Comparison of ENCODE assay signal across 15 mouse cellular contexts in genomic region chr1:40805891-40806290, GRCm38 (mm10). TPM values are rescaled to one million over a fixed set of nuclear protein-coding genes. Genes with fewer than 3 reads are reported as not detected.
"Had no signal": no experiment of that assay in that cellular context is flagged by ENCODE, and none has a peak within 500 bp of the region (broad histone marks: within the 10 kb centered on the region; RNA-seq: fewer than 3 reads in every experiment).

No protein-coding gene starts in this region.

- H3K27ac ChIP-seq: limb, embryonic 13.5 days; liver, embryonic 14.5 days; midbrain, embryonic 10.5 days; neural tube, embryonic 13.5 days had no signal

- DNase-seq: left cerebral cortex, postnatal 4 days; lung, adult 18-20 months; lung, postnatal 4 days; midbrain, embryonic 14.5 days; retina, postnatal 1 day; right cerebral cortex, postnatal 4 days; spleen, adult 18-20 months; thymus, postnatal 4 days had no signal

- H3K4me1 ChIP-seq: limb, embryonic 13.5 days; midbrain, embryonic 10.5 days; neural tube, embryonic 13.5 days had no signal

- H3K27me3 ChIP-seq: limb, embryonic 13.5 days; neural tube, embryonic 13.5 days had no signal

- H3K9me3 ChIP-seq: limb, embryonic 13.5 days; midbrain, embryonic 10.5 days; neural tube, embryonic 13.5 days had no signal

- H3K9ac ChIP-seq: limb, embryonic 13.5 days; liver, embryonic 14.5 days; neural tube, embryonic 13.5 days had no signal

- H3K36me3 ChIP-seq: limb, embryonic 13.5 days; midbrain, embryonic 10.5 days; neural tube, embryonic 13.5 days had no signal

- H3K4me3 ChIP-seq: limb, embryonic 13.5 days; midbrain, embryonic 10.5 days; neural tube, embryonic 13.5 days had no signal

- H3K4me2 ChIP-seq: limb, embryonic 13.5 days; neural tube, embryonic 13.5 days had no signal

RNA-seq across cellular contexts. Expression of gene Tmem182, which starts 0.5 kb away (rescaled TPM):
- total RNA-seq: megakaryocyte, adult 5-6 weeks had no signal
- polyA plus RNA-seq: liver, adult 2 months; liver, embryonic 14.5 days; midbrain, embryonic 10.5 days; stomach, embryonic 14.5 days had no signal
